In genomic region chr6:52221993-52222685, GRCm38 (mm10) we compare ENCODE assay signal across 8 mouse cellular contexts. TPM values are rescaled to one million over a fixed set of nuclear protein-coding genes. Genes with fewer than 3 reads are reported as not detected.
DNase-seq lines count a peak whose midpoint lies in the region; ATAC-seq lines count a peak whose summit lies in the region.

No protein-coding gene starts in this region.

- H3K4me1 ChIP-seq in neural tube, embryonic 11.5 days (ENCODE audit: control insufficient read depth, insufficient read depth, low read length): peaks cover 15% of the 10 kb centered on the region
- peaks cover 11% of the 10 kb centered on the region for H3K4me1 ChIP-seq in forebrain, embryonic 12.5 days
- peaks cover 45% of the 10 kb centered on the region for H3K4me1 ChIP-seq in limb, embryonic 12.5 days (replicated peaks)
- H3K4me1 ChIP-seq in stomach, embryonic 15.5 days: peaks cover 20% of the 10 kb centered on the region

- peak overlapping the region; percentile 100 for H3K27ac ChIP-seq in neural tube, embryonic 11.5 days (ENCODE audit: low read depth, low read length)
- H3K27ac ChIP-seq in forebrain, embryonic 12.5 days: no peak overlapping the region
- H3K27ac ChIP-seq in limb, embryonic 12.5 days: peak overlapping the region; percentile 99
- H3K27ac ChIP-seq in stomach, embryonic 15.5 days: 0 out of 2 replicates have a peak overlapping the region, but pooled peaks have one; percentile 5

- ATAC-seq in neural tube, embryonic 11.5 days (ENCODE audit: insufficient read depth, low FRiP score, low TSS enrichment): peak; percentile 29
- ATAC-seq in forebrain, embryonic 12.5 days (ENCODE audit: low FRiP score): peak; percentile 9; the same call in 1 of the 2 replicates
- peak; percentile 34 for ATAC-seq in limb, embryonic 12.5 days (ENCODE audit: insufficient number of reproducible peaks, insufficient read depth, low FRiP score, low TSS enrichment, low read depth)
- no peak for ATAC-seq in stomach, embryonic 15.5 days (ENCODE audit: insufficient read depth, low FRiP score, low read depth)
- ATAC-seq in monocyte, adult 5-6 weeks (replicated peaks; ENCODE audit: insufficient number of reproducible peaks, low FRiP score, low TSS enrichment, poor library complexity, severe bottlenecking): no peak

- peak overlapping the region; percentile 87 for H3K4me3 ChIP-seq in neural tube, embryonic 11.5 days (ENCODE audit: low read depth, low read length)
- peak overlapping the region; percentile 39 for H3K4me3 ChIP-seq in forebrain, embryonic 12.5 days (replicated peaks)
- peak overlapping the region; percentile 89 for H3K4me3 ChIP-seq in limb, embryonic 12.5 days (replicated peaks)
- H3K4me3 ChIP-seq in stomach, embryonic 15.5 days (replicated peaks): peak overlapping the region; percentile 57

- peak overlapping the region; percentile 99 for H3K4me2 ChIP-seq in neural tube, embryonic 11.5 days (ENCODE audit: low read depth)
- H3K4me2 ChIP-seq in forebrain, embryonic 12.5 days: peak overlapping the region; percentile 61
- H3K4me2 ChIP-seq in limb, embryonic 12.5 days: peak overlapping the region; percentile 96
- peak overlapping the region; percentile 97 for H3K4me2 ChIP-seq in stomach, embryonic 15.5 days

- no peak for DNase-seq in neural tube, embryonic 11.5 days (ENCODE audit: low spot score)
- no peak for DNase-seq in neural tube, embryonic 10.5 days (ENCODE audit: extremely low spot score, low spot score)
- DNase-seq in spleen, postnatal 10 days (ENCODE audit: low spot score in 2 of 2): no peak
- no peak for DNase-seq in layer of hippocampus, adult 11-12 months (ENCODE audit: low spot score)

- WGBS in neural tube, embryonic 11.5 days: 2% methylated on average over 21 of the region's 21 CpGs
- WGBS in forebrain, embryonic 12.5 days: 7% methylated on average over 21 of the region's 21 CpGs
- under 1% methylated on average over 21 of the region's 21 CpGs for WGBS in limb, embryonic 12.5 days
- WGBS in stomach, embryonic 15.5 days: 17% methylated on average over 21 of the region's 21 CpGs

- peak overlapping the region; percentile 99 for H3K9ac ChIP-seq in neural tube, embryonic 11.5 days (ENCODE audit: low read length)
- H3K9ac ChIP-seq in forebrain, embryonic 12.5 days: no peak overlapping the region
- peak overlapping the region; percentile 100 for H3K9ac ChIP-seq in limb, embryonic 12.5 days (replicated peaks)
- H3K9ac ChIP-seq in stomach, embryonic 15.5 days: no peak overlapping the region

- 0 out of 2 replicates have a peak, but pooled peaks cover 15% of the 10 kb centered on the region for H3K27me3 ChIP-seq in neural tube, embryonic 11.5 days (ENCODE audit: control insufficient read depth, insufficient read depth, low read length)
- H3K27me3 ChIP-seq in forebrain, embryonic 12.5 days: peaks cover 99% of the 10 kb centered on the region
- H3K27me3 ChIP-seq in limb, embryonic 12.5 days: no peaks in the 10 kb centered on the region; the same call in 1 of the 2 replicates
- H3K27me3 ChIP-seq in stomach, embryonic 15.5 days (replicated peaks): peaks cover 94% of the 10 kb centered on the region

- H3K36me3 ChIP-seq in neural tube, embryonic 11.5 days (ENCODE audit: control insufficient read depth, insufficient read depth, low read length): no peaks in the 10 kb centered on the region
- no peaks in the 10 kb centered on the region for H3K36me3 ChIP-seq in forebrain, embryonic 12.5 days (replicated peaks)
- peaks cover 14% of the 10 kb centered on the region for H3K36me3 ChIP-seq in limb, embryonic 12.5 days
- no peaks in the 10 kb centered on the region for H3K36me3 ChIP-seq in stomach, embryonic 15.5 days

- no peaks in the 10 kb centered on the region for H3K9me3 ChIP-seq in neural tube, embryonic 11.5 days (ENCODE audit: control insufficient read depth, low read length)
- H3K9me3 ChIP-seq in forebrain, embryonic 12.5 days: no peaks in the 10 kb centered on the region
- H3K9me3 ChIP-seq in limb, embryonic 12.5 days: no peaks in the 10 kb centered on the region
- no peaks in the 10 kb centered on the region for H3K9me3 ChIP-seq in stomach, embryonic 15.5 days

RNA-seq across cellular contexts. Expression of gene Hoxa7, which starts 0.5 kb away (rescaled TPM):
- polyA plus RNA-seq in neural tube, embryonic 11.5 days (2014; fragmentation: Nextera tagmentation; extraction: Ambion mirVana): 61.2 and 71.3 TPM in 2 replicates
- not detected in 2 replicates for polyA plus RNA-seq in forebrain, embryonic 12.5 days (2016; fragmentation: Nextera tagmentation; extraction: Ambion mirVana)
- polyA plus RNA-seq in limb, embryonic 12.5 days (2016; fragmentation: Nextera tagmentation; extraction: Ambion mirVana): 11.7 and 13.8 TPM in 2 replicates
- 7.6 and 12.1 TPM in 2 replicates for polyA plus RNA-seq in stomach, embryonic 15.5 days (2015; fragmentation: Nextera tagmentation; extraction: Ambion mirVana)
- total RNA-seq in monocyte, adult 5-6 weeks (2017): not detected in 3 replicates

RNA-seq across cellular contexts. Expression of gene Hoxa9, which starts 8.8 kb away (rescaled TPM):
- polyA plus RNA-seq in neural tube, embryonic 11.5 days (2014; fragmentation: Nextera tagmentation; extraction: Ambion mirVana): 98.8 and 105 TPM in 2 replicates
- polyA plus RNA-seq in forebrain, embryonic 12.5 days (2016; fragmentation: Nextera tagmentation; extraction: Ambion mirVana): not detected in 2 replicates
- 74.7 and 77.4 TPM in 2 replicates for polyA plus RNA-seq in limb, embryonic 12.5 days (2016; fragmentation: Nextera tagmentation; extraction: Ambion mirVana)
- polyA plus RNA-seq in stomach, embryonic 15.5 days (2015; fragmentation: Nextera tagmentation; extraction: Ambion mirVana): 0.49 and 1.9 TPM in 2 replicates
- 0.29 TPM in 1 of 3 replicates, not detected in the others for total RNA-seq in monocyte, adult 5-6 weeks (2017)

RNA-seq across cellular contexts. Expression of gene Gm28308, which starts 9.0 kb away (rescaled TPM):
- polyA plus RNA-seq in neural tube, embryonic 11.5 days (2014; fragmentation: Nextera tagmentation; extraction: Ambion mirVana): not detected in 2 replicates
- not detected in 2 replicates for polyA plus RNA-seq in forebrain, embryonic 12.5 days (2016; fragmentation: Nextera tagmentation; extraction: Ambion mirVana)
- polyA plus RNA-seq in limb, embryonic 12.5 days (2016; fragmentation: Nextera tagmentation; extraction: Ambion mirVana): 2.1 TPM in 1 of 2 replicates, not detected in the other
- polyA plus RNA-seq in stomach, embryonic 15.5 days (2015; fragmentation: Nextera tagmentation; extraction: Ambion mirVana): not detected in 2 replicates
- 5.6 TPM in 1 of 3 replicates, not detected in the others for total RNA-seq in monocyte, adult 5-6 weeks (2017)

RNA-seq across cellular contexts. Expression of gene Hoxa3, which starts 9.0 kb away (rescaled TPM):
- 20.2 TPM in 2 replicates for polyA plus RNA-seq in neural tube, embryonic 11.5 days (2014; fragmentation: Nextera tagmentation; extraction: Ambion mirVana)
- 0.32 TPM in 1 of 2 replicates, not detected in the other for polyA plus RNA-seq in forebrain, embryonic 12.5 days (2016; fragmentation: Nextera tagmentation; extraction: Ambion mirVana)
- polyA plus RNA-seq in limb, embryonic 12.5 days (2016; fragmentation: Nextera tagmentation; extraction: Ambion mirVana): 7.7 and 7.9 TPM in 2 replicates
- polyA plus RNA-seq in stomach, embryonic 15.5 days (2015; fragmentation: Nextera tagmentation; extraction: Ambion mirVana): 8.0 and 9.6 TPM in 2 replicates
- 0.29 TPM in 1 of 3 replicates, not detected in the others for total RNA-seq in monocyte, adult 5-6 weeks (2017)

RNA-seq across cellular contexts. Expression of gene Hoxa6, which starts 13.6 kb away (rescaled TPM):
- polyA plus RNA-seq in neural tube, embryonic 11.5 days (2014; fragmentation: Nextera tagmentation; extraction: Ambion mirVana): 16.0 and 18.8 TPM in 2 replicates
- not detected in 2 replicates for polyA plus RNA-seq in forebrain, embryonic 12.5 days (2016; fragmentation: Nextera tagmentation; extraction: Ambion mirVana)
- polyA plus RNA-seq in limb, embryonic 12.5 days (2016; fragmentation: Nextera tagmentation; extraction: Ambion mirVana): 3.1 and 4.1 TPM in 2 replicates
- 1.7 and 1.9 TPM in 2 replicates for polyA plus RNA-seq in stomach, embryonic 15.5 days (2015; fragmentation: Nextera tagmentation; extraction: Ambion mirVana)
- total RNA-seq in monocyte, adult 5-6 weeks (2017): not detected in 3 replicates

Comparison
In these comparisons a context has a peak if more than half of its experiments do, and no peak if none do; other contexts are left out.
1. ATAC-seq: peak in neural tube, embryonic 11.5 days (single experiment), forebrain, embryonic 12.5 days (single experiment) and limb, embryonic 12.5 days (single experiment); none in stomach, embryonic 15.5 days (single experiment) and monocyte, adult 5-6 weeks (single experiment).
2. H3K4me3 ChIP-seq: peak in every context shown above with its lines; median percentile 89 in limb, embryonic 12.5 days; 87 in neural tube, embryonic 11.5 days; 57 in stomach, embryonic 15.5 days; 39 in forebrain, embryonic 12.5 days.
3. H3K9ac ChIP-seq: peak in neural tube, embryonic 11.5 days (single experiment) and limb, embryonic 12.5 days (single experiment); none in forebrain, embryonic 12.5 days (single experiment) and stomach, embryonic 15.5 days (single experiment).
4. RNA of gene Hoxa9, which starts 8.8 kb away (polyA plus RNA-seq): 98.8 to 105 TPM in neural tube, embryonic 11.5 days and 74.7 to 77.4 TPM in limb, embryonic 12.5 days; 0.49 to 1.9 TPM in stomach, embryonic 15.5 days and not detected in forebrain, embryonic 12.5 days; every median in the first group is over 10 times any median in the second.
5. Peak in every context shown above with its lines, with median percentiles within 50 percentile points of each other: H3K4me2 ChIP-seq.